Mouse (Mus musculus) embryonic facial prominence, embryonic 14.5 days (tissue): ENCODE results near the gene Ube2i. TPM values are rescaled to one million over a fixed set of nuclear protein-coding genes. Genes with fewer than 3 reads are reported as not detected.
"Not testable (repeated sequence)": the region's sequence is repeated elsewhere in the genome, so short reads cannot be mapped to it uniquely, and the experiment has no call there.

ENCODE experiments used
- ATAC-seq: fragments of 200-750 bp; cut with Nextera tagmentation; 2 replicates; pipeline ENCODE4 v1.8.0; 2017; ENCODE audit warnings: low read depth, moderate number of reproducible peaks, moderate TSS enrichment
- DNase-seq: peaks from one replicate; pipeline ENCODE4 v3.0.0-alpha.2; 2015; ENCODE audit warnings: low spot score
- H3K27ac ChIP-seq: fragments of 300-500 bp; sonication (generic); replicated peaks from 2 replicates; pipeline ENCODE4 v1.5.1; 2014; ENCODE audit warnings: low read depth, mild to moderate bottlenecking, low read length, moderate library complexity
- H3K27me3 ChIP-seq: fragments of 300-500 bp; sonication (generic); replicated peaks from 2 replicates; pipeline ENCODE4 v1.6.1; 2014; ENCODE audit warnings: low read length; ENCODE audit not compliant: control insufficient read depth, insufficient read depth
- H3K36me3 ChIP-seq: fragments of 300-500 bp; sonication (generic); 2 replicates; pipeline ENCODE4 v1.6.1; 2014; ENCODE audit warnings: low read length, mixed read lengths; ENCODE audit not compliant: control insufficient read depth, insufficient read depth
- H3K4me1 ChIP-seq: fragments of 300-500 bp; sonication (generic); 2 replicates; pipeline ENCODE4 v1.6.1; 2014; ENCODE audit warnings: antibody characterized with exemption, low read length; ENCODE audit not compliant: control insufficient read depth, insufficient read depth
- H3K4me2 ChIP-seq: fragments of 300-500 bp; sonication (generic); 2 replicates; pipeline ENCODE4 v1.6.1; 2014; ENCODE audit warnings: low read depth, mild to moderate bottlenecking, low read length, moderate library complexity, mixed read lengths
- H3K4me3 ChIP-seq: fragments of 300-500 bp; sonication (generic); 2 replicates; pipeline ENCODE4 v1.5.1; 2014; ENCODE audit warnings: low read depth, mild to moderate bottlenecking, low read length
- H3K9ac ChIP-seq: fragments of 300-500 bp; sonication (generic); 2 replicates; pipeline ENCODE4 v1.6.1; 2014; ENCODE audit warnings: low read depth, mild to moderate bottlenecking, low read length, moderate library complexity, mixed read lengths
- H3K9me3 ChIP-seq: fragments of 300-500 bp; sonication (generic); 2 replicates; pipeline ENCODE4 v1.6.1; 2016; ENCODE audit warnings: low read length; ENCODE audit not compliant: control insufficient read depth
- WGBS: fragments of 180-500 bp; shearing (Covaris S2); extraction: QIAGEN DNeasy Blood & Tissue Kit; methylation state at CpG from one replicate; pipeline ENCODE4 v1.1.7; 2014; 5-methylcytosine and 5-hydroxymethylcytosine counted together
- polyA plus RNA-seq: library from polyadenylated mRNA; unstranded; fragments of >200 nt; fragmentation: Nextera tagmentation; extraction: Ambion mirVana; gene quantifications from 2 replicates; pipeline ENCODE4 v1.2.1, GENCODE M21; 2014

Ube2i gene
- polyA plus RNA-seq, 1 experiment from 2014 or later, result 482 TPM

GRCm38 (mm10) chr17:25244239-25244638 is 30.2 kb downstream of the Ube2i start:
- no peak for ATAC-seq
- H3K4me3 ChIP-seq, result no peak overlapping the region
- no peak for DNase-seq
- H3K9ac ChIP-seq, result no peak overlapping the region
- no peaks in the 10 kb centered on the region for H3K27me3 ChIP-seq
- no peaks in the 10 kb centered on the region for H3K9me3 ChIP-seq
- WGBS, result 86% methylated on average over 16 of the region's 16 CpGs
- peaks cover 11% of the 10 kb centered on the region; the same call in 1 of the 2 replicates for H3K4me1 ChIP-seq
- H3K27ac ChIP-seq, result no peak overlapping the region
- H3K4me2 ChIP-seq, result no peak overlapping the region
- peaks cover 36% of the 10 kb centered on the region for H3K36me3 ChIP-seq

DNA sequence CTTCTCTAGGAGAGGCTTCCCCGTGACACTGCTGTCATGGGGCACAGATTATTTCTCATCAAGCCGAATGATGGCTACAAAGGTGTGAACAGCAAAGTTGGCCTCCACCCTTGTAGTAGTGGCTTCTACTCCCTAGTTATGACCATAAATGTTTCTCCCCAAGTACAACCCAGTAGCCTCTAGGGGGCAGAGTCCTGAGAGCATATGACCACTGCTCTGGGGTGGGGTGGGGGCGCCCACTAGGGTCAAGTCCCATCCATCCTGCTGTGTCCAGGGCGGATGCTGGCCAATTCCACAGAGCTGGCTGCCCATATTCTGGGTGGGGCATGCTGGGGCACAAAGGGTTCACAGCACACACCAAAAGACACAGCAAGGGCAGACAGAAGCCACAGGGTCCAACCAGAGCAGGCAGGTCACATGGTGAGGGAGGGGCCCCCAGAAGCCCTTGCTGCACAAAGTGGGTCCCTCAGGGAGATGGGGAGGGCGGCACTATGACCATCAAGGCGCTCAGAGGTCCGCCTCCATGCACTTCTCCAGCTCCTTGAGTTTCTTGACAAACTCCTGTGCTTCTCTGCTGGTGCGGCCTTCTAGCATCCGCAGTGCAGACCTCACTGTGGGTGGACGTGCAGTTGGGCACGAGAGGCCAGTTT is 31.2 kb downstream of the Ube2i start:
- Histone ChIP-seq H3K36me3 (peaks cover 36% of the 10 kb centered on the region), H3K9ac (no peak overlapping the region), H3K27ac (no peak overlapping the region), H3K9me3 (no peaks in the 10 kb centered on the region), H3K4me1 (peaks cover 15% of the 10 kb centered on the region; the same call in 1 of the 2 replicates), H3K27me3 (no peaks in the 10 kb centered on the region), H3K4me3 (no peak overlapping the region), H3K4me2 (no peak overlapping the region)
- 91% methylated on average over 11 of the region's 11 CpGs for WGBS
- DNase-seq (no peak), ATAC-seq (no peak)

DNA sequence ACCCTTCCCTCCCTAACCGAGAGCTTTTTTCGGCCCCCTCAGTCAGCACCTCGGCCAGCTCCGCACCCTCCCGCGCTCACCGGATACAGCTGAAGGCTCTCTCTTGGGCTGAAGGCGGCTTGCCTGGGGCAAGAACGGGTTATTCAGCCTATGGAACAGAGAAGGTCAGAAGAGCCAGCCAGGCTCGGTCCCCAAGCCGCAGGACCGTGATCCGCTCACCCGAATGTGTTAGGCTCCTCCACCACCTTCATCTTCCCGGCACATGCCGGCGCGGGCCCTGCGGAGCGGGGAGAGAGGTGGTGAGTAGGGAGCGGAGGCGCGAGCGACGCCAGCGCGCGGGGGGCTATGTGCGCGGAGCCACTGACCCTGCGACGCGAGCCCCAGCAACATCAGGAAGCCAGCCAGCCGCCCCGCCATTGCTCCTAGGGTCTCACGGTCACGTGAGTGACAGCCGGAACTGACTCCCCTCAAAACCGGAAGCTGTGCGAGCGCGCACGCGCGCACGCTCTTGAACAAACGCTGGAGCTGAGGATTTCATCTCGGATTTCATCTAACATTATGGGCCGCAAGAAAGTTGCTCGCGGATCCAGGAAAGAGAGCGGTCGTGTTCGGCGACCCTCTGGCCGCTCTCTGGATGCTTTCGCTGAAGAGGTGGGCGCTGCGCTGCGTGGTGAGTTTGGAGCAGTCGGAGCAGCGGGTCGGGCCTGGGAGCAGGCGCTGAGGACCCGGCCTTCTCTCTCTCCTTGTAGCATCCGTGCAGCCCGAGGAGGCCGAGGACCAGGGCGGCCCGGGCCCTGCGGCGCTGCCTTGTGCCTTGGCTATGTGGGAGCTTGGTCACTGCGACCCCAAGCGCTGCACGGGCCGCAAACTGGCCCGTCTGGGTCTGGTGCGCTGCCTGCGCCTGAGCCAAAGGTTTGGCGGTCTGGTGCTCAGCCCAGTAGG is 34.5 kb downstream of the Ube2i start, which contains the start of the genes Gnptg and Tsr3:
Gene Gnptg, minus strand, starts transcription at position 430 of the 942 bp plus-strand sequence.
Gene Tsr3, plus strand, starts transcription at position 476 of the 942 bp plus-strand sequence.
- WGBS, result under 1% methylated on average over 73 of the region's 80 CpGs
- H3K27ac ChIP-seq, result peak within 1 kb of the TSS; percentile 89
- H3K36me3 ChIP-seq, result peaks cover 51% of the 10 kb centered on the region
- H3K4me1 ChIP-seq, result peaks cover 15% of the 10 kb centered on the region; the same call in 1 of the 2 replicates
- H3K9me3 ChIP-seq, result no peaks in the 10 kb centered on the region
- H3K27me3 ChIP-seq, result no peaks in the 10 kb centered on the region
- peak within 1 kb of the TSS; percentile 69 for H3K4me2 ChIP-seq
- ATAC-seq (peak; percentile 92), DNase-seq (peak; percentile 96)
- H3K4me3 ChIP-seq, result peak within 1 kb of the TSS; percentile 97
- peak within 1 kb of the TSS; percentile 91 for H3K9ac ChIP-seq

- WGBS, result 89% methylated on average over 9 of the region's 9 CpGs
- Histone ChIP-seq H3K4me1 (0 out of 2 replicates have a peak, but pooled peaks cover 6% of the 10 kb centered on the region), H3K27me3 (no peaks in the 10 kb centered on the region), H3K4me3 (no peak overlapping the region), H3K9me3 (no peaks in the 10 kb centered on the region), H3K4me2 (no peak overlapping the region), H3K9ac (no peak overlapping the region), H3K27ac (no peak overlapping the region), H3K36me3 (peaks cover 32% of the 10 kb centered on the region)
- ATAC-seq (no peak), DNase-seq (no peak)
Measured at GRCm38 (mm10) chr17:25235635-25236034, 38.8 kb downstream of the Ube2i start.

- not testable (repeated sequence) for H3K27ac ChIP-seq, H3K4me1 ChIP-seq, DNase-seq, H3K9ac ChIP-seq, ATAC-seq, H3K9me3 ChIP-seq, H3K4me3 ChIP-seq, H3K27me3 ChIP-seq, H3K4me2 ChIP-seq
- 92% methylated on average over 5 of the region's 11 CpGs for WGBS
- peaks cover 61% of the 10 kb centered on the region for H3K36me3 ChIP-seq
Measured at GRCm38 (mm10) chr17:25231621-25232020, 42.8 kb downstream of the Ube2i start.

- no peaks in the 10 kb centered on the region for H3K27me3 ChIP-seq
- no peak overlapping the region for H3K4me2 ChIP-seq
- peaks cover 62% of the 10 kb centered on the region for H3K36me3 ChIP-seq
- DNase-seq (no peak), ATAC-seq (no peak)
- no peak overlapping the region for H3K9ac ChIP-seq
- H3K27ac ChIP-seq, result no peak overlapping the region
- H3K4me3 ChIP-seq, result no peak overlapping the region
- H3K9me3 ChIP-seq, result no peaks in the 10 kb centered on the region
- 96% methylated on average over 3 of the region's 3 CpGs for WGBS
- H3K4me1 ChIP-seq, result no peaks in the 10 kb centered on the region
Measured at GRCm38 (mm10) chr17:25230700-25231099, 43.7 kb downstream of the Ube2i start.

GRCm38 (mm10) chr17:25230014-25230655 is 44.3 kb downstream of the Ube2i start:
- H3K4me1 ChIP-seq, H3K9me3 ChIP-seq, DNase-seq, H3K4me3 ChIP-seq, H3K27me3 ChIP-seq, H3K27ac ChIP-seq, H3K4me2 ChIP-seq, H3K9ac ChIP-seq, ATAC-seq: not testable (repeated sequence)
- peaks cover 59% of the 10 kb centered on the region for H3K36me3 ChIP-seq
- WGBS, result 83% methylated on average over 14 of the region's 17 CpGs

DNA sequence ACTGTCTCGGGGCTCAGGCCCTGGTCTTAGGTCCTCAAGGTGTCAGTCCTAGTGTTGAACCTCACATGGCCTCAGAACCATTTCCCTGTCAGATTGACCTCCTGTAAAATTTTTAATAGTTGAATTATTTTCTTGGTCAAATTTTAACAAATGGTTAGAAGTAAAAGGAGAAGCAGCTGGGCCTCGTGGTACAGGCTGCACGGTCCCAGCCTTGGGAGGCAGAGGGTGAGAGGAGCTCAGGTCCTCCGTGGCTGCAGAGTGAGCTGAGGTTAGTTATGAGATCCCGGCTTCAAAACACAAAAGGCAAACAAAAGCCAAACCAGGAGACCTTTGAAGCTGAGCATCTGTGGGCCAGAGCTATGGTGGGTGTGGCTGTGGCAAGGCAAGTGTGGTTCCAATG is 46.4 kb downstream of the Ube2i start:
- DNase-seq (no peak), ATAC-seq (no peak)
- WGBS, result 90% methylated on average over 5 of the region's 5 CpGs
- Histone ChIP-seq H3K27ac (no peak overlapping the region), H3K9me3 (no peaks in the 10 kb centered on the region), H3K36me3 (peaks cover 50% of the 10 kb centered on the region), H3K27me3 (no peaks in the 10 kb centered on the region), H3K4me1 (no peaks in the 10 kb centered on the region), H3K4me3 (no peak overlapping the region), H3K9ac (no peak overlapping the region), H3K4me2 (no peak overlapping the region)
